Mouse (Mus musculus): Measurements from ENCODE around the gene Rnf40.

Rnf40 gene

DNA sequence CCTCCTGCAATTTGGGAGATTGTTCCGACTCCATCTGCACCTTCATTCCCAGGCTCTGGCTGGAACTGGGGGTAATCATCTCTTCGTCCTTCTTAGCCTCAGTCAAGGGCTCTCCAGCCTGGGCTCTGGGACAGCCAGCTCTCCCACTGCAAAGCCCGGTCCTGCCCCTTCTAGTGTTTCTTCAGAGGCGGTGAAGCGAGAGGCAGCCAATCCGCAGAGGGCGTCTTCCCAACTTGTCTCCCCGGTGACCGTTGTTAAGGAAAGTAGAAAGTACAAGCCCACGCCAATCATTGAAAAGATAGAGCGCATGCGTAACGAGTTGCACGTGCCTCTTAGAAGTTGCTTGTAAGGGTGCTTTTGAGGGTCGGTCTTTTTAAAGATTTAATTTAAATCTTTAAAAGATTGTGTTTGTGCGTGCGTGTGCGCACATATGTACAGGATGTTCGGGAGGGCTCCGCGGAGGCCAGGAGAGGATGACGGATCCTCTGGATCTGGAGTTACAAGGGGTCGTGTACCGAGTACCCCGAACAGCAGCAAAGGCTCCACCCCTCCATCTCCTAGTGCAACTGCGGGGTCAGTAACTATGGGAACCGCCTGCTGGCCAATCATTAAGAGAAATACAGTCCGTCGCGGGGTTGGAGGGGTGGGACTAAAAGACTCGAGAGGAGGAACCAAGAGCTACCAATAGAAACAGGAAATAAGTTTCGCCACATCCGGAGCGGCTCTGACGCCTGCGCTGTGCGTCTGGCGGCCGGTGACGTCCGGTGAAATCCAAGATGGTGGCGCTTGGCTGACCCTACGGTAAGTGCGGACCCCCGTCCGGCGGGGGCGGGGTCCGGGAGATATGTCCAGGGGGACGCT, at the start of gene Rnf40, which contains the start of gene Ccdc189:
Gene Rnf40 (plus strand): TSS at position 757 of the 861 bp plus-strand sequence.
Gene Ccdc189 (minus strand): TSS at position 585 of the 861 bp plus-strand sequence.
- peak; percentile 80 to 86 for DNase-seq (ENCODE audit: low spot score in 2 of 2)

DNA sequence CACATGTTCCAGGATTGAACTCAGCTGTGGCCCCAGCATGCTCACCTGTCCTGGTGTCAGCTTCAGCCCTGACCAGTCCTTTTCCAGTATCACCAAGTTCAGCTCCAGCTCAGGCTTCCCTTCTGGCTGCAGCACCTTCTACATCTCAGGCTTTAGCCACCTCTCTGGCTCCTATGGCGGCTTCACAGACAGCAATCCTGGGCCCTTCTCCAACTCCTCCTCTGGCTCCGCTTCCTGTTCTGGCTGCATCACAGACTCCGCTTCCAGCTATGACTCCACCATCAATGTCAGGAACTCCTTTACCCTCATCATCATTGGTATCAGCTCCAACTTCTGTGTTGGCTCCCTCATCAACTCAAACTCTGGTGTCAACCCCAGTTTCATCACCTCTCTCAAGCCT, 46.9 kb upstream of the Rnf40 start:
- no peak for DNase-seq (ENCODE audit: low spot score in 2 of 2)

DNA sequence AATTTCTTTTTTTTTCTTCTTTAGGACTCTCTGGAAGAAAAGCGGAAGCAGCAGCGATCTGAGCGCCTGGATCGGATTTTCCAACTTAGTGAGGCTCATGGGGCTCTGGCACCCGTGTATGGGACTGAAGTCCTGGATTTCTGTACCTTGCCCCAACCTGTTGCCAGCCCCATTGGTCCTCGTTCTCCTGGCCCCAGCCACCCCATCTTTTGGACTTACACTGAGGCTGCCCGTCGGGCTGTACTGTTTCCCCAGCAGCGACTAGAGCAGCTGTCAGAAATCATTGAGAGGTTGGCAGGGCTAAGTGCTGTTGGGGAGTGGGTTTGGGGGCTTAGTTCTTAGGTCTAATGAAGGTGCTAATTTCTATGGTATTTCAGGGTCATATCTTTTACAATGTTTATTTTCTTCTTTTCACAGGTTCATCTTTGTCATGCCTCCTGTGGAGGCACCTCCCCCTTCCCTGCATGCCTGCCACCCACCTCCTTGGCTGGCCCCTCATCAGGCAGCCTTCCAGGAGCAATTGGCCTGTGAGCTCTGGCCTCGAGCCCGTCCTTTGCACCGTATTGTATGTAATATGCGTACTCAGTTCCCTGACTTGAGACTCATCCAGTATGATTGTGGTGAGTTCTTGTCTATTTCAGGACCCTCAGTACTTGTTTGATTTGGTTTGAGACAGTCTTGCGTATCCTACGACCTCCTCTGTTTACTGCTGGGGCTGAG, 39.3 kb upstream of the Rnf40 start:
- no peak for DNase-seq (ENCODE audit: low spot score in 2 of 2)

DNA sequence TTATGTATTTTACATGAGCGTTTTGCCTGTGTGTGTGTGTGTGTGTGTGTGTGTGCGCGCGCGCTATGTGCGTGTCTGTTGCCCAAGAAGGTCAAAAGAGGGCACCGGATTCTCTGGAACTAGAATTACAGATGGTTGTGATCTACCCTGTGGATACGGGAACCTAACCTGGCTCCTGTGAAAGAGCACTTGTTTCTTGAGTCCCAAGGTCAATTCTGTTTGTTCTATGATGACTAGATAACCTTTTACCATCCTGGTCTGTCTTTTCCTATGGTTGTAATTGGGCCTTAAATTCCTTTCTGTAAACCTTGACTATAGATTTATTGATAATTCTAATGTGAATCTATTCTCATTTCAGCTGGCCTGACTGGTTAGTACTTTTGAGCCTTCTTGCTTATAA, 37.0 kb upstream of the Rnf40 start:
- no peak for DNase-seq (ENCODE audit: low spot score in 2 of 2)

DNA sequence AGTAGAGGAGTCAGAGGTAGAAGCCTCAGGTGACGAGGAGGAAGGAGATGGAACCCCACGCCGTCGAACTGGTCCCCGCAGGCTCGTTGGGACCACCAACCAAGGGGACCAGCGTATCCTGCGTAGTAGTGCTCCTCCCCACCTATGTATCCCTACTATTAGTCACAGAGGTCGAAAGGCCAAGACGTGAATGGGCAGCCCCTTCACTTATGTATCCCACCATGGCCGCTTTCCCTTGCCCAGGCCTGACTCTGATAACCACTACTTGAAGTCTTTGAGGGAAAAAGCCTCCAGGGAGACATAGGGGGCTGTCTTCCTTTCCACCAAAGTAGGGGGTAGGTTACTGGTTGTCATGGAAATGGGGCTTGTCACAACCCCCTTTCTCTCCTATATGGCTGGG, 28.0 kb upstream of the Rnf40 start:
- no peak for DNase-seq (ENCODE audit: low spot score in 2 of 2)

DNA sequence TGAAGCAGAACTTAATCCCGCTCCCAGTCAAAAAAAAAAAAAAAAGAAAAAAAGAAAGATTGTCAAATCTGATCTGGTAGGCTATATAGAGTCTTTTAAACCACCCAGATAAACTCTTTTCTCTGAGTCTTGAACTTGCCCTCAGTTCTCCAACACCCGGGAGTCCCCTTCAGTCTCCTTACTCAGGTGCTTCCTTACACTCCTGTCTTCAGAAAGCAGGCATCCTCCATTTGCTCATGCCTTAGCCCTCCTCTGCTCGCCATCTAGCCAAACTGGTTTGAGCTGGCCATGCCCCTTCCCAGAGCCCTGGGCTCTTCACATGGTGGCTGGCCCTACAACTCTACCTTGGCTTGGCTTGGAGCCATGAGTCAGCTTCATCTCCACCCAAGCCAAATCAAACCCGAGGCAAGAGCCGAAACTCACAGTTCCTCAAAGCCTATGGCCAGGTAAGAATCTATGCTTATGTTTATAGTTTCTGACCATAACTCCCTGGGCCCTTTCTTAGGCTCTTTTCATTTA, 27.2 kb upstream of the Rnf40 start, which contains the start of gene Tmem265:
Gene Tmem265 (plus strand): TSS at position 51 of the 519 bp plus-strand sequence.
- DNase-seq (ENCODE audit: low spot score in 2 of 2) = no peak

DNA sequence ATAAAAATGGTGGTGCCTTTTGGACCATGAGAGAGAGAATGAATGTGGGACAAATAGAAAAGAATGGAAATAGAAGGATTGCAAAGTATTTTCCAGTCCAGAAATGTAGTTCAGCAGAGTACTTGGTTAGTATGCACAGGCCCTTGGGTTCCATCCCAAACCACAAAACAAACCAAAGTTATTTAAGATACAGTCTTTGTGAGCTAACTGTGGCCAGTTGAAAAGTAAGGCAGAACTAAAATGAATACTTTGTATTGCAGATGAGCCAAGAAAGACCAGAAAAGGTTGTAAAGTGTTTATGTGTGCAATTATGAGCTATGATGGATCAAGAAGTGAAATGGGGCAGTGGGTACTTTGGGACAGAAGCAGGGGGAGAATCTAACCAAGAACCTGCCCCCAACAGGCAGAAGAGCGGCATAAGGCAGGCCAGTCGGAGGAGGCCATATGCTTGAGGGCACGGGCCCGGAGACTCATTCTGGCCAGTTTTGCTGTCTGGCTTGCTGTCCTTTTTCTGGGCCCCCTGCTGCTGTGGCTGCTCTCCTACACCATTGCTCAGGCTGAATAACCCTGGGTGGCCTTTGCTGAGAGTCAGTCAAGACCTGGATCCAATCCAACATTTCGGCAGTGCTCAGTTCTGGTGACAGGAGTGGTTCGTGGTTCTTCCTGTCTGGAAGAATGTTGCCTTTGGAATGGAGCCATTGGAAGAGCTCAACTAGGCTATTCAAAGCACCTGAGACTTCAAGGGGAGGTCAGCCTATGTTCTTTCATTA, 24.0 kb upstream of the Rnf40 start:
- DNase-seq (ENCODE audit: low spot score in 2 of 2) = no peak

DNA sequence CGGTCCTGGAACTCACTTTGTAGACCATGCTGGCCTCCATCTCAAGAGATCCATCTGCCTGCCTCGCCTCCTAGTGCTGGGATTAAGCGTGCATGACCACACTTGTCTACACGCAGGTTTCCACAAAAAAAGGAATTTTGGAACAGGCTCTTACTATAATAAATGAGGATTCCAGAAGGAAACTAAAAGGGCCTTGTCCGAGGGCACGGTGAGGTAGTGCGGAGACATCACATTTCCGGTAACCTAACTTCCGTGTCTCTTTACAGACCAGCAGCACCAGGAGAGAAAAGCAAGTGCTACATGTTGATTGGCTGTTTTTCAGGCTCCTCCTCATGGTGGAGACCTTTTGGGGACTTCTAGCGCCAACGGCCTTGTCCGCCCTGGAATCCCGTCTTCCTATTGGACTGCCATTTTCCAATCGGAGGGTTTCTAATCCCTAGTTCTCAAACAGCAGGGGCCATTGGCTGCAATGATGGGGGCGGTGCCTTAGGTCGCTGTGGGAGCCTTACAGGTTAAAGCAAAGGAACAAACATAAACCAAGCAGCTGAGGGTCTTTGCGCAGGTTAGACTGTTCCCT, 15.6 kb upstream of the Rnf40 start, which contains the start of gene Phkg2:
Gene Phkg2 (plus strand): TSS at position 446 of the 577 bp plus-strand sequence.
- peak; percentile 73 to 77 for DNase-seq (ENCODE audit: low spot score in 2 of 2)

DNA sequence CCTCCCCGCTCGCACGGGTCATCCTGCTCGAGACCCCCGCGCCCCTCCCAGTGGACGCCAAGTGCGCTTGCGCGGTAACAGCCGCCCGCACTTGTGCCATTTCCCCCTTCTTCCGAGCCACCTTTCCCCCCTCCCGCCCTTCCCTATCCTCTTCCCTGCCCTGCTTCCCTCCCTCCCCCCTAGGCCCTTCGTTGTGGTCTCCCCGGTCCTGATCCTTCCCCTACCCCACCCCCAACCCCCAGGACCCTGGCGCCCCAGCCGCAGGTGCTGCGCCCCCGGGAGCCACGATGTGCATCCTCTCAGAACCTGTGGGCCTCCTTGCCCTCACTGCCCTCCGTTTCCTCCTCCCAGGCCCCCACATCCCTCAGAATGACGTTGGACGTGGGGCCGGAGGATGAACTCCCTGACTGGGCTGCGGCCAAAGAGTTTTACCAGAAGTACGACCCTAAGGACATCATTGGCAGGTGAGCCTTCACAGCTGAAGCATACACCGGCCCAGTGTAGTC, 15.0 kb upstream of the Rnf40 start:
- DNase-seq (ENCODE audit: low spot score in 2 of 2) = no peak

DNA sequence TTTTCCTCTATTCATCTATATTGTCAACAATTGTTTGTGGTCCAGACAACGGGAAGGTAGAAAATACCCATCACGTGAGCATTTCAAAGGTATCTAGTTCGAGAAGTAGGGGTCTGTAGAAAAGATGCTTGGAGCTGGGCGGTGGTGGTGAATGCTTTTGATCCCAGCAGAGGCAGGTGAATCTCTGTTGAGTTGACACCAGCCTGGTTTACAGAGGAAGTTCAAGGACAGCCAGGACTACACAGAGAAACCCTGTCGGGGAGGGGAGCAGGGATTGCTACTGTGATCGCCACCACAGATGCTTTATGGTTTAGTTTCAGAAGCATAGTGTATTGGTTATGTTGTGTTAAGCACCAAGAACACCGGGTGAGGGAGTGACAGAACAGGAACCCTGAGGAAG, 14.5 kb upstream of the Rnf40 start:
- no peak for DNase-seq (ENCODE audit: low spot score in 2 of 2)

DNA sequence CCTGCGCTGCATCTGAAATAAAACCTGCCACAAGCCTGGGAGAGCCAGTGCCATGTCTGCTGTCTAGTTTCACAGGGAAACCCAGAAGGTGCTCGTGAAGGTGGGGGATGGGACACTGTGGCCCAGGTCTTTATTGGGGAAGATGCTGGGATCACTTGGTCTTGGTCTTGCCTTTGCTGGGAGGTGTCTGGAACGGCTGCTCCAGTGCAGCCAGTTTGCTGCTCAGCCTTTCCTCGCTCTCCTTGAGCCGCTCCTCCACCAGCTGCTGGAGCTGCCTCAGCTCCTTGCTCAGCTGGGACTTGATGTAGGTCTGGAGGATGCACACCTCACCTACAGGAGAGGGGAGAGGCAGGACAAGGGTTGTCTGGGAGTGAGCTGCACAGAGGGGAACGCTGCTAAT, 5.3 kb upstream of the Rnf40 start:
- no peak for DNase-seq (ENCODE audit: low spot score in 2 of 2)

DNA sequence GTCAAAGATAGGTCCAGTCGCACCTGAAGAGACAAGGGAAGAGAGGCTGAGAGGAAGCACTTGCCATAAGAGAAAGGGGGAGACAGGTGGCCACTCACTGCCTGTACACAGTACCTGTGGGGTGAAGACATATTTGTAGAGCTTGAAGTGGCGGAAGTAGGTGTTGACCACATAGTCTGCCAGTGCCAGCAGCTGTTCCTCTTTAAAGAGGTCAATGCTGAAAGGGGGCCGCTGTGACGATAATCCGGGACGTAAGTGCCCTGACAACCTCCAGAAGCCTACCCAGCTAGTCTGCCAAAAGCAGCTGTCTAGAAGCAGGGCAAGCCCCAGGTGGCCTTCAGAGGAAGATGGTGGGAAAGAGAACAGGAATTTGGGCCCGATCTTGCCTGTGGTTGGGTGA, 3.5 kb upstream of the Rnf40 start:
- no peak for DNase-seq (ENCODE audit: low spot score in 2 of 2)

DNA sequence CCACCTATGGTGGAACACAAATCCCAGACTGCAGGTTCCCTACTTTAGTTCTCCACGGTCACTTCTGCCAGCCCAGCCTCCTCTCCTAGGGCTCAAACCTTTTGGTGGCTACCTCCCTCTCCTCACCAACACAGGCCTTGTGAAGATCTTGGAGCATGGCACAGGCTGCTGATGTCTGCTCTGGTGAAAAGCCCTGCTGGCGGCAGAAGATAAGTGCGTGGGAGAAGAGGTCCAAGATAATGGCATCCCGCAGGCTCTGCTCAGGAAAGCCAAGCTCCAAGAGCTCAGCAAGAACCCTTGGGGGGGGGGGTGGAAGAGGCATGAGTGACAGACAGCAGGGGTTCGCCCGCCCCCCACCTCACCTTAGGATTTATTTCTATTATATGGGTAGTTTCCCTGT, 2.4 kb upstream of the Rnf40 start:
- DNase-seq (ENCODE audit: low spot score in 2 of 2) = peak in 1 of 2 experiments; percentile 23

DNA sequence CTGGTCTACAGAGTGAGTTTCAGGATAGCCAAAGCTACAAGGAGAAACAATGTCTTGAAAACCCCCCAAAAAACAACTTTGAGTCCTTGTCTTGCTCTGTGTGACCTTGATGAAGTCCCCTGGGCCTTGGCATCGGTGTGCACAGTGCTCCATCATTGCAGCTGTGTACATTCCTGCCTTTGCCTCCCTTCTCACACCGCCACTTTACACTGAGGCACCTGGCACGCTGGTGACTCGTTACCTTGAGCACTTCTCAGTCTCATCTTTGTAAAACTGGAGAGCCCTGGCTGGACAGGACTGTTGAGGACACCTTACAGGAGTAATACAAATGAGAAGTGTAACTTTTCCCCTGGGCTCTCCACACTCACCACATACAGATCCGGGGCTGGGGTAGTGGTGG, 1.4 kb upstream of the Rnf40 start:
- no peak for DNase-seq (ENCODE audit: low spot score in 2 of 2)

DNA sequence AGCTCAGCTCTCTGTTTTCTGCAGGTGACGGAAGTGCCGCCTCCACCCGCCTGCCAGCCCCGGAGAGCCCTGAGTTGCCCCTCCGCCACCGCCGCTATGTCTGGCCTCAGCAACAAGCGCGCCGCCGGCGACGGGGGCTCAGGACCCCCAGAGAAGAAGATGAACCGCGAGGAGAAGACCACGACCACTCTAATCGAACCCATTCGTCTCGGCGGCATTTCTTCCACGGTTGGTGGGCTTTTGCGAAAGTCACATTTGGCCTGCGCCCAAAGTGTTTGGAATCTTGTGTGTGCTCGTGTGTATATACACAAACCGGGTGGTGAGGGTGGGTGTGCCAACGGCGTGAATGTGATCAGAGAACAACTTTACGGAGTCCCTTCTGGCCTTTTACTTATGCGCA, 334 bp downstream of the Rnf40 start:
- no peak for DNase-seq (ENCODE audit: low spot score in 2 of 2)

DNA sequence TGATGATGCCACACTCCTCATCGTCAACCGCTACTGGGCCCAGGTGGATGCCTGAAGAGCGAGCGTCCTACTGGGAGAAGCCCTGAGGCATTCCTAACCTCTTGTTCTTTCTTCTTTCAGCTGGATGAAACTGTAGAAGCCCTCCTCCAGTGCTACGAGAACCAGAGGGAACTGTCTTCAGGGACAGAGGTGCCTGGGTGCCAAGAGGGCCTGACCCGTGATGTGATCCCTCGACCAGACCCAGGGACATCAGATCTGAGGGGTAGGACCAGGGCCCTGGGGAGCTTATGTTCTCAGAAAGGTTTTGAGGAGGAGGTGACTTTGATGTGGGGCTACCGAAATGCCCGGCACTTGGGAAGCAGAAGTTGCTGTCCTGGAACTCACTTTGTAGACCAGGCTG, 1.1 kb downstream of the Rnf40 start:
- no peak for DNase-seq (ENCODE audit: low spot score in 2 of 2)

DNA sequence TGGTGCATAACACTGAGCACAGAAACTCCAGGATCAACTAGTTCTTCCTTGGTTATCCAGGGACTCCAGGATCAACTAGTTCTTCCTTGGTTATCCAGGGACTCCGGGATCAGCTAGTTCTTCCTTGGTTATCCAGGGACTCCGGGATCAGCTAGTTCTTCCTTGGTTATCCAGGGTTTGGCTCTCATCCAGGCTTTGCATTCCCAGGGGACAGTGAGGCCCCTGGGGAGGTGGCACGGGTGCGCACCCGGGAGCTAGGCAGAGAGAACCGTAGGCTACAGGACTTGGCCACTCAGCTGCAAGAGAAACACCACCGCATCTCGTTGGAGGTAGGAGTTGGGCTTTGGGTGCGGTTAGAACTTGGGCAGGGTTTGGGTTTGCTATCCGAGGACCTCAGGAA, 2.5 kb downstream of the Rnf40 start:
- DNase-seq (ENCODE audit: low spot score in 2 of 2) = no peak

DNA sequence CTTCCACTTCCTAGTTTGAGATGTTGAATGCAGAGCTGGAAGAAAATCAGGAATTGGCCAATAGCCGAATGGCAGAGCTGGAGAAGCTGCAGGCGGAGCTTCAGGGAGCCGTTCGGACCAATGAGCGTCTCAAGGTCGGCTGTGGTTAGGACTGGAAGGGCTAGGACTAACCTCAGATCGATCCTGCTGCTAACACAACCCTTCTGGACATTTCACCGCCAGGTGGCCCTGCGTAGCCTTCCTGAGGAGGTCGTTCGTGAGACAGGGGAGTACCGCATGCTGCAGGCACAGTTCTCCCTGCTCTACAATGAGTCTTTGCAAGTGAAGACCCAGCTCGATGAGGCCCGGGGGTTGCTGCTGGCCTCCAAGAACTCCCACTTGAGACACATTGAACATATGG, 4.0 kb downstream of the Rnf40 start:
- no peak for DNase-seq (ENCODE audit: low spot score in 2 of 2)

DNA sequence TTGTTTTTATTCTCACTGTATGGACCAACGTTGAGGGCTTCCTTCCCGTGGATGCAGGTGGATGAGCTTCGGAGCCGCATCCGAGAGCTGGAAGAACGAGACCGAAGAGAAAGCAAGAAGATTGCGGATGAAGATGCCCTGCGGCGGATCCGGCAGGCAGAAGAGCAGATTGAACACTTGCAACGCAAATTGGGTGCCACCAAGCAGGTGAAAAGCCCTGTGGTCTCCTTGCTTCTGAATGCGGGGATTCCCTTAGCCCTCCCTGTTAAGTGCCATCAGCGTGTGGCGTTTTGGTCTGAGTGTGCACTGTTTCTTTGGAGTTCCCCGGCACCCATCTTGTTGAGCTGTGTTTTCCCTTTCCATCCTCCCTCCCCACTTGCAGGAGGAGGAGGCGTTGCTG, 8.2 kb downstream of the Rnf40 start:
- DNase-seq (ENCODE audit: low spot score in 2 of 2) = no peak

DNA sequence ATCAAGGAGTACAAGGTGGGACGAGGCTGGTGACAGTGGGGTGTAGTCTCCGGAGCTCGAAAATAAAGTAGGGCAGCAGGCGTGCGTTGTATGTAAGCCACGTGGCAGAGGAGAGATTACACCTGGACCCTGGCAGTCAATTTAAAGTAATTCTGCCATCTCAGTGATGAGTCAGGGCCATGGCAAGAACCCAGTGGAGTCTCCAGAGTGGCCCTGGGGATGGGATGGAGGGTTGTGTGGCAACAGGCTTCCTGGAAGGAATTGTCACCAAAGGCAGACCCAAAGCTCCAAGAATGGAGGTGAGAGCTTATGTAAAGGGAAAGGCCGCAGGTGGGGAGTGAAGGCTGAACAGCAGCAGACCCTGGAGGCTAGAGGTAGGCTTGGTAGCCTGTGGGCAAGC, 12.0 kb downstream of the Rnf40 start:
- DNase-seq (ENCODE audit: low spot score in 2 of 2) = no peak

DNA sequence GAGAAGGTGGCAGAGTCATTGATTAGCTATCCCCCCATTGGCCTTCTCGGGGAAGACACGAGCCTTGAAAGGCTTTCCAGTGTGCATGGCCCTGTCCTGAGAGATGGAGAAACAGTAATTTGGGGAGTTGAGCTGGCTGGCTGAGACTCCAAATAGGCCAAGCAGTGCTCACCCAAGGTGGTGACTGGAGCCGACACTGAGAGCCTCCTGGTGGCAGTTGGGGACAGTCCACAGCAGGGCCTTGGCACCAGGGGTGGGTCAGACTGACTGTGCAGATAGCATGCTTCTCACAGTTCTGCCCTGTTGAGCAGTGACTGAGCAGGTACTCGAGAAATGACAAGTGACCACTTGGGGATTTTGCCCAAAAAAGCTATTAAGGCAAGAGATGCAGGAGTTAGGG, 13.2 kb downstream of the Rnf40 start:
- DNase-seq (ENCODE audit: low spot score in 2 of 2) = no peak
